Mouse (Mus musculus) midbrain, embryonic 13.5 days (tissue): Measurements from ENCODE around the gene Gm6034. TPM values are rescaled to one million over a fixed set of nuclear protein-coding genes. Genes with fewer than 3 reads are reported as not detected.
"Not testable (repeated sequence)": the region's sequence is repeated elsewhere in the genome, so short reads cannot be mapped to it uniquely, and the experiment has no call there.

ENCODE experiments used
- ATAC-seq: fragments of 200-750 bp; cut with Nextera tagmentation; 2 replicates; pipeline ENCODE4 v1.8.0; 2017; ENCODE audit warnings: mild to moderate bottlenecking, moderate TSS enrichment, moderate library complexity
- H3K27ac ChIP-seq: fragments of 300-500 bp; sonication (generic); 2 replicates; pipeline ENCODE4 v1.5.1; 2015; ENCODE audit warnings: inconsistent platforms, mild to moderate bottlenecking, moderate library complexity
- H3K27me3 ChIP-seq: fragments of 300-500 bp; sonication (generic); 2 replicates; pipeline ENCODE4 v1.6.1; 2015; ENCODE audit warnings: mild to moderate bottlenecking, inconsistent platforms
- H3K36me3 ChIP-seq: fragments of 300-500 bp; sonication (generic); 2 replicates; pipeline ENCODE4 v1.6.1; 2015; ENCODE audit warnings: mild to moderate bottlenecking, inconsistent platforms
- H3K4me1 ChIP-seq: fragments of 300-500 bp; sonication (generic); replicated peaks from 2 replicates; pipeline ENCODE4 v1.6.1; 2015; ENCODE audit warnings: inconsistent platforms
- H3K4me2 ChIP-seq: fragments of 300-500 bp; sonication (generic); replicated peaks from 2 replicates; pipeline ENCODE4 v1.6.1; 2015; ENCODE audit warnings: moderate library complexity, mild to moderate bottlenecking, inconsistent platforms
- H3K4me3 ChIP-seq: fragments of 300-500 bp; sonication (generic); replicated peaks from 2 replicates; pipeline ENCODE4 v1.5.1; 2015; ENCODE audit warnings: mild to moderate bottlenecking, inconsistent platforms
- H3K9ac ChIP-seq: fragments of 300-500 bp; sonication (generic); replicated peaks from 2 replicates; pipeline ENCODE4 v1.6.1; 2015; ENCODE audit warnings: mild to moderate bottlenecking, inconsistent platforms
- H3K9me3 ChIP-seq: fragments of 300-500 bp; sonication (generic); 2 replicates; pipeline ENCODE4 v1.6.1; 2016; ENCODE audit warnings: mild to moderate bottlenecking, inconsistent platforms
- WGBS: fragments of 180-500 bp; shearing (Covaris S2); methylation state at CpG from one replicate; pipeline ENCODE4 v1.1.7; 2015; 5-methylcytosine and 5-hydroxymethylcytosine counted together
- polyA plus RNA-seq: library from polyadenylated mRNA; unstranded; fragments of >200 nt; fragmentation: Nextera tagmentation; extraction: Ambion mirVana; gene quantifications from 2 replicates; pipeline ENCODE4 v1.2.1, GENCODE M21; 2015

The Gm6034 gene
- polyA plus RNA-seq, 1 experiment from 2014 or later = not detected

DNA sequence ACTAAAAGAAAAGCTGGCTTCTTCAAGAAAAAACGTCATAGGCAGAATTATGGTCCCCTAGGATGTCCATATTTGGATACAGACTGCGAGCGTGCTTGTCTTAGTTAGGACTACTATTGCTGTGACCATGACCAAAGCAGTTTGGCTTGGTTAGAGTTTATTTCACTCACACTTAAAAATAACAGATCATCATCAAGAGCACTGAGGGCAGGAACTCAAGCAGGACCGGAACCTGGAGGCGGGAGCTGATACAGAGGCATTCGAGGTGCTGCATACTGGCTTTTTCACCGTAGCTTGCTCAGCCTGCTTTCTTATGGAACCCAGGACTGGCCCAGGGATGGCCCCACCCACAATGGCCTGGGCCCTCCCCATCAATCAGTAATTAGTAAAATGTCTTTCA is 39.4 kb upstream of the Gm6034 start:
- H3K36me3 ChIP-seq = peaks cover 7% of the 10 kb centered on the region; the same call in 1 of the 2 replicates
- H3K9ac ChIP-seq = no peak overlapping the region
- no peak overlapping the region for H3K4me2 ChIP-seq
- H3K9me3 ChIP-seq = no peaks in the 10 kb centered on the region
- ATAC-seq = no peak
- no peaks in the 10 kb centered on the region for H3K27me3 ChIP-seq
- 95% methylated on average over 7 of the region's 7 CpGs for WGBS
- peaks cover under 1% of the 10 kb centered on the region; the same call in 1 of the 2 replicates for H3K4me1 ChIP-seq
- H3K27ac ChIP-seq = no peak overlapping the region
- no peak overlapping the region for H3K4me3 ChIP-seq

DNA sequence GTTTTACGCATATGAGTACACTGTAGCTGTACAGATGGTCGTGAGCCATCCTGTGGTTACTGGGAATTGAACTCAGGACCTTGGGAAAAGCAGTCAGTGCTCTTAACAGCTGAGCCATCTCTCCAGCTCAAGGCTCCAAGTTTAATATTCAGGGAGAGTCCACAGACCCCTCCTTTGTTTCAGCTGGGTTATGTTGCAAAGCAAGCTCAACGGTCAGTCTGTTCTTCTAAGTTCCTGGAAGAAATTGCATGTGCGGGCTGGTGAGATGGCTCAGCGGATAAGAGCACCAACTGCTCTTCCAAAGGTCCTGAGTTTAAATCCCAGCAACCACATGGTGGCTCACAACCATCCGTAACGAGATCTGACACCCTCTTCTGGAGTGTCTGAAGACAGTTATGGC is 38.4 kb upstream of the Gm6034 start:
- ATAC-seq, H3K4me3 ChIP-seq, H3K4me1 ChIP-seq, H3K27ac ChIP-seq, H3K27me3 ChIP-seq, H3K9ac ChIP-seq, H3K4me2 ChIP-seq, H3K9me3 ChIP-seq, H3K36me3 ChIP-seq: not testable (repeated sequence)
- 95% methylated on average over 7 of the region's 7 CpGs for WGBS

DNA sequence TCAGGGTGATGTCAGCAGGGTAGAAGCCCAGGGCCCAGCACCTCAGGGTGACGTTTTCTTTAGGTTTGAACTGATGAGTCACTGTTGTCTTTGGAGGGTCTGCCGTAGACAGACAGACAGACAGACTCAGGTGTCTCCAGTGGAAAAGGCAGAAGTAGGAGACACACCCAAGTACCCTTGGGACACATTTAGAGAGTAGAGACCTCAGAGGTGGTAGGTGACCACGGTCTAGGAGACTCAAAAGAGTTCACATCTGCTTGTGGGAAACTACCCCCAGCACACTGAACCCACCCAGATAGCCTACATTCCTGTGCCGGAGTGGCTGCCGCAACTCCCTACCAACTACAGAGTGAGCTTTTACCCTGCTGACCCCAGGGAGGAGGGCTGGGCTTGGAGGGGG is 27.8 kb upstream of the Gm6034 start:
- whole genome bisulfite sequencing = 94% methylated on average over 5 of the region's 5 CpGs
- Histone ChIP-seq H3K27me3 (no peaks in the 10 kb centered on the region), H3K4me1 (no peaks in the 10 kb centered on the region)

DNA sequence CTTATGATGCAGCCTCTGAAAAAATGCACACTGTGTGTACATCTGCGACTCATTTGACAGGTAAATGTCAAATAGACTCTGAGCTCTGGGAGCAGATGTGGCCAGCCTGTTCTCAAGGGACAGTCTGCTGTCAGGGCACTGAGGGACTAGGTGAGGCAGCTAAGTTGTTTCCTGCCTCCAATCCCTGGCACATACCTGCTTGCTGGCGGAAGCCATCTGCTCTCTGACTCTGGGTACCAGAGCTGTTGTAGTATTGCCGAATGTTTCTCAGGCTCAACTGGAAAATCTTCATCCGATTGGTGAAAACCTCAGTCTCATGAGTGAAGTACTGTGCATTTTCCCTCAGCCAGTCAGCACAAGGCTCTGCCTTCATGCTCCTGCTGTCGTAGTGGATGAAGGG is 25.7 kb upstream of the Gm6034 start:
- H3K4me3 ChIP-seq = no peak overlapping the region
- H3K27ac ChIP-seq = no peak overlapping the region
- no peaks in the 10 kb centered on the region for H3K27me3 ChIP-seq
- no peaks in the 10 kb centered on the region for H3K9me3 ChIP-seq
- ATAC-seq = no peak
- H3K4me2 ChIP-seq = no peak overlapping the region
- no peak overlapping the region for H3K9ac ChIP-seq
- H3K4me1 ChIP-seq = peaks cover 4% of the 10 kb centered on the region
- H3K36me3 ChIP-seq = peaks cover 18% of the 10 kb centered on the region
- 95% methylated on average over 5 of the region's 5 CpGs for WGBS

More for the DNA sequence above, 27.8 kb upstream of the Gm6034 start:
- H3K4me2 ChIP-seq = no peak overlapping the region
- no peak overlapping the region for H3K27ac ChIP-seq
- no peak overlapping the region for H3K4me3 ChIP-seq
- no peak for ATAC-seq
- H3K9me3 ChIP-seq = no peaks in the 10 kb centered on the region
- peaks cover 18% of the 10 kb centered on the region for H3K36me3 ChIP-seq
- H3K9ac ChIP-seq = no peak overlapping the region

DNA sequence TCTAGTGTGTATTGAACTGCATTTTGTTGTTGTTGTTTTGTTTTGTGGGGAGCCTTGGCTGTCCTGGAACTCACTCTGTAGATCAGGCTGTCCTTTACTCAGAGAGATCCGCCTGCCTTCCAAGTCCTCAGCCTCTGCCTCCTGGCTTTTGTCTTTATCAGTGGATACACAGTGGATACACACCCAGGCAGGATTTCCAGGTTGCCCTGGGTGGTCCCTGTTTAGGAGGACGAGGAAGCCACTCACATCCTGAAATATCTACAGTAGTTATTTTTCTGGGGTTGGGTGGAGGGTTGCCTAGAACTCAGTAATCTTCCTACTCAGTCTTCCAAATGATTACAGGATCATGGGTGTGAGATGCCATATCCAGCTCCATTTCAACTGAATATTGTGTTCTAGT is 23.8 kb upstream of the Gm6034 start:
- WGBS = 77% methylated on average over 2 of the region's 2 CpGs
- H3K27ac ChIP-seq = no peak overlapping the region
- H3K27me3 ChIP-seq = no peaks in the 10 kb centered on the region
- H3K4me3 ChIP-seq = no peak overlapping the region
- no peak overlapping the region for H3K4me2 ChIP-seq
- H3K4me1 ChIP-seq = peaks cover 4% of the 10 kb centered on the region
- ATAC-seq = no peak
- H3K36me3 ChIP-seq = peaks cover 18% of the 10 kb centered on the region
- H3K9me3 ChIP-seq = no peaks in the 10 kb centered on the region
- H3K9ac ChIP-seq = no peak overlapping the region

DNA sequence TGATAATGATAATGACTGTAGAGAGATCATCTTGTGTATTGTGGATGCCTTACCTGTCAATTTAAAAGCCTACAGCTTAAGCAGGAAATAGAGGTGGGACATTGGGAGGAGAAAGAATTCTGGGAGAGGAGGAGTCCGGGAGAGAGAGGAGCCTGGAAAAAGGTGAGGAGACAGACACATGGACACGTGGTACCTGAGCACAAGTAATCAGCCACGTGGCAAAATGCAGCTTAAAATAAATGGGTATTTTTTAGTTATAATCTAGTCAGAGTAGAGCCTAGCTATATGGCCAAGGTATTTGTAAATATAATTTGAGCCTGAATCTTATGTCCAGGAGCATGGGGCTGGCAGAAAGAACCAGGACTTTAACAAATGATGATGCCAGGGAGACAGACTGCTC is 23.2 kb upstream of the Gm6034 start:
- WGBS = 78% methylated on average over 3 of the region's 3 CpGs
- H3K27me3 ChIP-seq = no peaks in the 10 kb centered on the region
- no peaks in the 10 kb centered on the region for H3K9me3 ChIP-seq
- no peak overlapping the region for H3K4me2 ChIP-seq
- no peak for ATAC-seq
- H3K9ac ChIP-seq = no peak overlapping the region
- no peak overlapping the region for H3K27ac ChIP-seq
- H3K4me3 ChIP-seq = no peak overlapping the region
- H3K36me3 ChIP-seq = peaks cover 13% of the 10 kb centered on the region
- H3K4me1 ChIP-seq = peaks cover 4% of the 10 kb centered on the region

DNA sequence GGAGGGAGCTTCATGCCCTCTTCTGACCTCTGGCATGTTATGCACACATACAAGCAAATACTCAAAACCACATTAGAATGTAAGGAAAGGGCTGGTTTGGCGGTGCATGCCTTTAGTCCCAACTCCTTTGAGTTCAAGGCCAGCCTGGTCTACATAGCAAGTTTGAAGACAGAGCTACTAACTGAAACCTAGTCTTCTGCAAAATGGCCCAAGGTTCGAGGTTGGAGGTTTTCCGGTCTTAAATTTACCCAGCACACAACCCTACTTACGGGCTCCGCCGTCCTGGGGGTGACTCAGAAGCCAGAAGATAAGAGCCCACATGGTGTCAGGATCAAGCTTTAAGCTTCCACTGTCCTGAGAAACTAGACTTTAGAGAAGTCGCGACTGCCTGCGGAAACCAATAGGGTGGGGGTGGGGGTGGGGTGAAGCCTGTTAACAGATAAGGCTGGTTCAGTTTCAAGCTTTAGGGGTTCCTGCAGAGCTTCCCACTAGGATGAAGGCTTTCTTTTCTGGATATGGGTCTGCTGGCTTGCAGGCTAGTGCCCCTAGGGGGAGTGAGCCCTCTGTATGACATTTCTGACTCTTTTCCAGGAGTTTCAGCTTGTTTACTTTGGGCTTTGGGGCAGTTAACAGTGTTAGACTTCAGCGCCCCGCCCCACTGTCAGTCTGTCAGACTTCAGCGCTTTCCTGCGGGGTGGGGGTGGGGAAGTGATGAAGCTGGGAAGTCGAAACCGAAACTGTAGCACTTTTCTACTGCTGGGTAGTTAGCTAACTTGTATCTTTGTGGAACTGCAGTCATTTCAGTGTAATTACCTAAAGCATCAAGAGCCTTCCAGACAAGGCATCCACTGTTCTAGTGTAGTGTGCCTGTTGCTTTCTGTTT is 22.3 kb upstream of the Gm6034 start, which contains the start of gene H2-T24:
TSS of gene H2-T24 (minus strand) at position 370 of the 883 bp plus-strand sequence.
- Histone ChIP-seq H3K27ac (no peak within 1 kb of the TSS), H3K36me3 (peaks cover 4% of the 10 kb centered on the region), H3K9me3 (no peaks in the 10 kb centered on the region), H3K4me3 (no peak within 1 kb of the TSS), H3K4me2 (no peak within 1 kb of the TSS), H3K4me1 (peaks cover 4% of the 10 kb centered on the region), H3K9ac (no peak within 1 kb of the TSS), H3K27me3 (no peaks in the 10 kb centered on the region)
- 48% methylated on average over 15 of the region's 15 CpGs for WGBS
- no peak for ATAC-seq

DNA sequence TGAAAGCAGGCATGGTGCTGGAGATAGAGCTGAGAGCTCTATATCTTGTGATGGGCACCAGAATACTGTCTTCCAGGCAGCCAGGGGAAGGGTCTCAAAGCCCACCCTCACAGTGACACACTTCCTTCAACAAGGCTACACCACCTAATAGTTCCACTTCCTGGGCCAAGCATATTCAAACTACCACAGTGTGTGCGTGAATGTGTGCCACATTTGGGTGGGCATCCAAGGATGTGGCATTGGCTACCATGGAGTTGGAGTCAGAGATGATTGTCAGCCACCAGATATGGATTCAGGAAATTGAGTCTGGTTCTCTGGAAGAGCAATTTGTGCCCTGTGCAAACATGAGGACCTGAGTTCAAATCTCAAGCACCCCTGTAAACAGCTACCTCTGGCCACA is 21.5 kb upstream of the Gm6034 start:
- Histone ChIP-seq H3K9me3 (no peaks in the 10 kb centered on the region), H3K4me1 (peaks cover 4% of the 10 kb centered on the region), H3K4me3 (no peak overlapping the region), H3K27me3 (no peaks in the 10 kb centered on the region), H3K27ac (no peak overlapping the region), H3K9ac (no peak overlapping the region), H3K36me3 (no peaks in the 10 kb centered on the region), H3K4me2 (no peak overlapping the region)
- ATAC-seq = no peak
- WGBS = 97% methylated on average over 1 of the region's 1 CpGs

DNA sequence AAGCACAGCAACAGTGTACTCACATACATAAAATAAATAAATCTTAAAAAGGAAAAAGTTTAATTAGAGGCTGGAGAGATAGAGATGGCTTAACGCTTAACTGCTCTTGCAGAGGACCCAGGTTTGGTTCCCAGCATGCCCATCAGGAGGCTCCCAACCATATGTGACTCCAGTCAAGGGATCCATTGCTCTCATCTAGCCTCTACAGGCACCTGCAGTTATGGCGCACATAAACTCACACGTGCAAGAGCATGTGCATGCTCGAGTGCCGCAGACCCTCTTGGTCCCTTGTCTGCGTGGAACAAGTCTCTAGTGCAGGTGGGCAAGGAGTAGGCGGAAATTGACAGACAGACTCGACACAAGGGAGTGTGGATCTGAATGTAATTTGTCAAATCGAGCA is 20.7 kb upstream of the Gm6034 start:
- Histone ChIP-seq H3K4me1 (peaks cover 4% of the 10 kb centered on the region), H3K9me3 (no peaks in the 10 kb centered on the region), H3K27me3 (no peaks in the 10 kb centered on the region), H3K36me3 (no peaks in the 10 kb centered on the region), H3K4me3 (no peak overlapping the region), H3K9ac (no peak overlapping the region), H3K4me2 (no peak overlapping the region), H3K27ac (no peak overlapping the region)
- 92% methylated on average over 9 of the region's 9 CpGs for WGBS
- no peak for ATAC-seq

DNA sequence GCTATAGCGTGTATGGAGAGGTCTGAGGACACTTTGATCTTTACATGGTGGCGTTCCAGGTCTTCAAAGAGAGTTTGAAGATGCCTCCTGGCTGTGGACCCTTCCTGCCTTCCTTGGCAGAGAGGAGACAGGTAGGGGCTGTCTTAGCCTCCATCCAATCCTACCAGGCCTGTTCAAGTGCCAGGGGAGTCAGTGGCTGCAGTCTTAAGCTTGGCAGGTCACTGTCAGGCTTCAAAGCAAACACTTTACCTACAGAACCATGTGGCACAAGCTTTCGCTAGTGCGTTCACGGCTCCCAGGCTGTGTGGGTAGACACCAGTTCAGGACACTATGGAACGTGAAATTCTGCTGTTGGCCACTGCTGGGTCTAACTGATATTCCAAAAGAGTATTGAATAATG is 19.8 kb upstream of the Gm6034 start:
- ATAC-seq = no peak
- no peaks in the 10 kb centered on the region for H3K27me3 ChIP-seq
- no peak overlapping the region for H3K9ac ChIP-seq
- no peak overlapping the region for H3K4me3 ChIP-seq
- H3K4me1 ChIP-seq = peaks cover 4% of the 10 kb centered on the region
- WGBS = 93% methylated on average over 6 of the region's 6 CpGs
- no peaks in the 10 kb centered on the region for H3K9me3 ChIP-seq
- H3K36me3 ChIP-seq = no peaks in the 10 kb centered on the region
- H3K4me2 ChIP-seq = no peak overlapping the region
- H3K27ac ChIP-seq = no peak overlapping the region

DNA sequence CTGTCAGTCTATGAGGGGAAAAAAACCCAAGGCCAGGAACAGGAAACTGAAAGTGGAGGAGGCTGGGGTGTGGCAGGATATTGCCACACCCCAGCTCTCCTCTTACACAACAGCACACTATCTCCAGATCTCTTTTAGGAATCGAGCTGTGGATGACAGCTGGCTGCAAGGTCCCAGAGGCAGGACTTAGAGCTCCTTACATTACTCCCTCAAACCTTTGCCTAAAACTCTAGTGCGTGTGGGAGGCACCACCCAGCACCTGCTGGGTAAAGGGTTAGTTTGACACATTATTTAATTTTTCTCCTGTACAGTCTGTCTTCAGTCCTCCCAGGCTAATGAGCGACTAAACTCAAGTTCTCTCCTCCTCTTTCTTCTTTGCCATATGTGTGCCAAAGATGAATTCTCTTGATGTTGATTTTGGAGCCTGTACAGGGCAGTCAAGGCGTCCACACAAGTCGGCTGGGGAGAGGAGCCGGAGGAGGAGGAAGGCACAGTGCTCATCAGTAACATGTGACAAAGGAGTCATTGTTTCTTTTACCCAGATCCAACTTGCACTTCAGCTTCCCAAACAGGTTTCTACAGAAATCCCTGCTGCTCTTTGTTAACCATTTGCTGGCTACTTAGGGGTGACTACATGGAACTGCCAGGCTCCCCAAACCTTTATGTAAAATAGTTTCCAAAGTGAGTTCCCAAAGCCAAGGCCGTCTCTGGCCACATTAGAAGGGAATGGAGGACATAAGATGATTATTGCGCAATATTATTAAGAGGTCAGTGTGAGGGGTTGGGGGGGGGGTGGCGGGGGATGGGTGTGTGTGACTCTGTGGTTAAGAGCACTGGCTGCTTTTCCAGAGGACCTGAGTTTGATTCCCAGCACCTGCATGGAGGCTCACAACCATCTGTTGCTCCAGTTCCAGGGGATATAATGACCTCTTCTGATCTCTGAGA is 18.8 kb upstream of the Gm6034 start:
- no peaks in the 10 kb centered on the region for H3K27me3 ChIP-seq
- H3K4me3 ChIP-seq = no peak overlapping the region
- no peak overlapping the region for H3K27ac ChIP-seq
- H3K4me1 ChIP-seq = peaks cover 4% of the 10 kb centered on the region
- ATAC-seq = no peak
- 80% methylated on average over 9 of the region's 9 CpGs for WGBS
- H3K9ac ChIP-seq = no peak overlapping the region
- no peaks in the 10 kb centered on the region for H3K36me3 ChIP-seq
- H3K9me3 ChIP-seq = no peaks in the 10 kb centered on the region
- H3K4me2 ChIP-seq = no peak overlapping the region

DNA sequence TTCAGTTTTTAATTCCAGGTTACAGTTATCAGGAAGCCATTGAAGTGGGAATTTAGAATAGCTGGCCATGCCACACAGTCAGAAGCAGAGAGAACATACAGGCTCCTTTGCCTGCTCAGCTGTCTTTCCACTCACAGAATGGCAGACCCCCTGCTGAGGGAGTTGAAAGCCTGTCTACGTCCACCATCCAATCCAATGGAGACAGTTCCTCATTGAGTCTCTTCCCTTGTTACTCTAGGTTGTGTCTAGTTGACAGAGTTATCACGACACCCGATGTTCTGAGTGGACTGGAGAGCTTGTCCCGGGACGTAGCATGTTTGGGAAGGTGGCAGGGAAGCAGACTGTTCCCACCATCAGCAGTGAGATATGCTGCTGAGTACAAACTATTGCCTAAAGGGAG is 17.6 kb upstream of the Gm6034 start:
- 62% methylated on average over 5 of the region's 5 CpGs for WGBS
- no peak overlapping the region for H3K9ac ChIP-seq
- ATAC-seq = no peak
- no peaks in the 10 kb centered on the region for H3K36me3 ChIP-seq
- peaks cover 4% of the 10 kb centered on the region for H3K4me1 ChIP-seq
- no peak overlapping the region for H3K4me2 ChIP-seq
- no peaks in the 10 kb centered on the region for H3K9me3 ChIP-seq
- H3K4me3 ChIP-seq = no peak overlapping the region
- H3K27me3 ChIP-seq = no peaks in the 10 kb centered on the region
- H3K27ac ChIP-seq = no peak overlapping the region
